Mouse (Mus musculus): ENCODE data around the gene Cyfip1. TPM values are rescaled to one million over a fixed set of nuclear protein-coding genes. Genes with fewer than 3 reads are reported as not detected.

The Cyfip1 gene
- total and polyA plus RNA-seq, 3 experiments = 20.1 to 29.3 (median 27.8) TPM

DNA sequence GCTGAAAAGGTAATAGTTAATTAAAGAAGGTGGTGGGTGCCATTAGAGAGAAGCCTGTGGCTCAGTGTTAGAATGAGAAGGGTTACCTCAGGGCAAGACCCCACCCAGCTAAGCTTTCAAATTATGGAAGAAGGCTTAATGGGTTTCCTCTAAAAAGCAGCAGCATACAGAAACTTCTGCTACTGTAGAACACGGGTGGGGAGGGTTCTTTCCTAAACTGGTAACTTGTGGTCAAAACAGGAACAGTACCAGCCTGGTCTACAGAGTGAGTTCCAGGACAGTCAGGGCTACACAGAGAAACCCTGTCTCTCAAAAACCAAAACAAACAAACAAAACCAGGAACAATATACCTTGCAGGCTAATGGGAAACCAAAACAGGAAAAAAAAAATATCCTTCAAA, 127.9 kb downstream of the Cyfip1 start:
- Histone ChIP-seq H3K4me3 (replicated peaks in 1 of 3; ENCODE audit: low read depth in 2 of 3, low read length in 2 of 3, poor library complexity in 1 of 3) (no peak overlapping the region), H3K27me3 (replicated peaks) (no peaks in the 10 kb centered on the region), H3K9me3 (replicated peaks; ENCODE audit: low read length) (peaks cover 3% of the 10 kb centered on the region), H3K4me2 (ENCODE audit: insufficient read depth, low read depth, poor library complexity, severe bottlenecking) (peak overlapping the region; percentile 79), H3K27ac (ENCODE audit: insufficient read depth, low read depth) (no peak overlapping the region), H3K36me3 (replicated peaks in 1 of 2; ENCODE audit: control insufficient read depth in 1 of 2, insufficient read depth in 1 of 2, low read length in 1 of 2) (no peaks in the 10 kb centered on the region), H3K79me2 (replicated peaks; ENCODE audit: control insufficient read depth, extremely low read depth, insufficient read depth, poor library complexity, severe bottlenecking) (no peaks in the 10 kb centered on the region), H3K9ac (ENCODE audit: insufficient read depth, low read depth) (peak overlapping the region; percentile 97), H3K4me1 (ENCODE audit: control insufficient read depth in 1 of 2, insufficient read depth in 2 of 2) (peaks cover 0 to 8% of the 10 kb centered on the region in 2 experiments; a peak in 2 of 4 replicates)
- DNase-seq (ENCODE audit: extremely low read depth) = no peak
- dilution Hi-C loops (cut with MboI; ENCODE audit: extremely low pct_ligation_motif_present, extremely low pct_unique_long_range_greater_than_20kb, low sequenced_read_pairs) = no loop called here
- in situ Hi-C loops (cut with MboI; ENCODE audit: low pct_ligation_motif_present, low pct_unique_long_range_greater_than_20kb, low sequenced_read_pairs) = no loop called here
- TF ChIP-seq KAT2A (IDR thresholded peaks at IDR 0.05; ENCODE audit: insufficient replicate concordance, low read length) (no peak), MAX (IDR thresholded peaks at IDR 0.05; ENCODE audit: low read length) (no peak), GABPA (IDR thresholded peaks at IDR 0.05; ENCODE audit: insufficient replicate concordance, low read depth, low read length) (no peak), USF2 (conservative IDR thresholded peaks at IDR 0.05; ENCODE audit: low read depth, low read length) (no peak), E2F4 (IDR thresholded peaks at IDR 0.05; ENCODE audit: insufficient replicate concordance, low read depth, low read length) (no peak), JUND (conservative IDR thresholded peaks at IDR 0.05; ENCODE audit: low read depth, low read length) (no peak), MAZ (IDR thresholded peaks at IDR 0.05; ENCODE audit: low read depth, low read length) (no peak), UBTF (IDR thresholded peaks at IDR 0.05; ENCODE audit: low read depth, low read length) (no peak)

DNA sequence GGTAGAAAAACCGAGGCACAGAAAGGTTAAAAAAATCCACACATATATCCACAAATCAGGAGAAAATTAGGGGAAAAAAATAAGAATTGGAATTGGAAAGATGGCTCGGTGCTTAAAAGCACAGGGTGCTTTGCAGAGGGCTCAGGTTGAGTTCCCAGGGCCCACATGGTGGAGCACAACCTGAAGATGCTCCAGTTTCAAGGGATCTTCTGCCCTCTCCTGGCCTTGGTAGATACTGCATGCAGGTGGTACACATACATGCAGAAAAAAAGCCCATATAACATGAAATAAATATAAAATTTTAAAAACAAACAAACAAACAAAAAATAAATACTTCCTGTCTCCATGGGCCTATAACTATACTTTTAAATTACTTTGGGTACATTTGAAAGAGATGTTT, 132.9 kb downstream of the Cyfip1 start:
- Histone ChIP-seq H3K9ac (ENCODE audit: insufficient read depth, low read depth) (no peak overlapping the region), H3K79me2 (replicated peaks; ENCODE audit: control insufficient read depth, extremely low read depth, insufficient read depth, poor library complexity, severe bottlenecking) (no peaks in the 10 kb centered on the region), H3K9me3 (replicated peaks; ENCODE audit: low read length) (peaks cover 3% of the 10 kb centered on the region), H3K4me1 (ENCODE audit: control insufficient read depth in 1 of 2, insufficient read depth in 2 of 2) (peaks cover 0 to under 1% of the 10 kb centered on the region in 2 experiments; a peak in 1 of 4 replicates), H3K27ac (ENCODE audit: insufficient read depth, low read depth) (no peak overlapping the region), H3K4me2 (ENCODE audit: insufficient read depth, low read depth, poor library complexity, severe bottlenecking) (no peak overlapping the region), H3K27me3 (replicated peaks) (no peaks in the 10 kb centered on the region), H3K4me3 (replicated peaks in 1 of 3; ENCODE audit: low read depth in 2 of 3, low read length in 2 of 3, poor library complexity in 1 of 3) (no peak overlapping the region), H3K36me3 (replicated peaks in 1 of 2; ENCODE audit: control insufficient read depth in 1 of 2, insufficient read depth in 1 of 2, low read length in 1 of 2) (peaks cover 0 to 3% of the 10 kb centered on the region in 2 experiments)
- dilution Hi-C loops (cut with MboI; ENCODE audit: extremely low pct_ligation_motif_present, extremely low pct_unique_long_range_greater_than_20kb, low sequenced_read_pairs) (no loop called here), in situ Hi-C loops (cut with MboI; ENCODE audit: low pct_ligation_motif_present, low pct_unique_long_range_greater_than_20kb, low sequenced_read_pairs) (no loop called here)
- DNase-seq (ENCODE audit: extremely low read depth) = no peak
- TF ChIP-seq TCF12 (IDR thresholded peaks at IDR 0.05; ENCODE audit: low read depth, low read length) = no peak
- TF ChIP-seq ELF1 (IDR thresholded peaks at IDR 0.05; ENCODE audit: low read depth, low read length) = no peak
- TF ChIP-seq ZMIZ1 (IDR thresholded peaks at IDR 0.05; ENCODE audit: low read depth, low read length) = no peak
- TF ChIP-seq SMC3 (IDR thresholded peaks at IDR 0.05; ENCODE audit: low read depth, low read length) = peak; percentile 2; the same call in 1 of the 2 replicates
- TF ChIP-seq HCFC1 (IDR thresholded peaks at IDR 0.05; ENCODE audit: low read depth, low read length) = no peak
- peak; percentile 36 for TF ChIP-seq RAD21 (IDR thresholded peaks at IDR 0.05; ENCODE audit: low read depth, low read length)
- no peak for TF ChIP-seq MEF2A (IDR thresholded peaks at IDR 0.05; ENCODE audit: borderline replicate concordance, low read depth, low read length)
- no peak for TF ChIP-seq JUN (IDR thresholded peaks at IDR 0.05; ENCODE audit: insufficient read depth, low read depth, low read length)
- no peak for TF ChIP-seq MAFK (IDR thresholded peaks at IDR 0.05; ENCODE audit: insufficient replicate concordance, low read length)
- no peak for TF ChIP-seq POLR2A (IDR thresholded peaks at IDR 0.05; ENCODE audit: low read depth, low read length)
- TF ChIP-seq PAX5 (IDR thresholded peaks at IDR 0.05; ENCODE audit: low read length) = no peak
- TF ChIP-seq RCOR1 (conservative IDR thresholded peaks at IDR 0.05; ENCODE audit: low read depth, low read length) = no peak
- TF ChIP-seq MYC (IDR thresholded peaks at IDR 0.05; ENCODE audit: low read depth, low read length) = no peak
- TF ChIP-seq MAX (IDR thresholded peaks at IDR 0.05; ENCODE audit: low read length) = no peak
- no peak for TF ChIP-seq BHLHE40 (IDR thresholded peaks at IDR 0.05; ENCODE audit: low read depth, low read length)
- TF ChIP-seq NRF1 (IDR thresholded peaks at IDR 0.05; ENCODE audit: low read depth, low read length) = no peak
- no peak for TF ChIP-seq EP300 (IDR thresholded peaks at IDR 0.05; ENCODE audit: low read length)
- no peak for TF ChIP-seq MXI1 (IDR thresholded peaks at IDR 0.05; ENCODE audit: low read depth, low read length)
- no peak for TF ChIP-seq IRF4 (IDR thresholded peaks at IDR 0.05; ENCODE audit: low read depth, low read length)
- no peak for TF ChIP-seq ZC3H11A (IDR thresholded peaks at IDR 0.05; ENCODE audit: low read depth, low read length)
- no peak for TF ChIP-seq ZNF384 (IDR thresholded peaks at IDR 0.05; ENCODE audit: low read depth, low read length)
- peak in 1 of 2 experiments; percentile 38; a peak in 2 of 4 replicates for TF ChIP-seq CTCF (conservative IDR thresholded peaks at IDR 0.05 in 1 of 2, IDR thresholded peaks at IDR 0.05 in 1 of 2; ENCODE audit: low read depth in 2 of 2, low read length in 2 of 2)
- TF ChIP-seq MAZ (IDR thresholded peaks at IDR 0.05; ENCODE audit: low read depth, low read length) = no peak
